Mouse (Mus musculus): Measurements from ENCODE around the gene H2afv.
A peak's percentile ranks its signal among the peaks of the same experiment; 100 is the strongest.
"Not testable (repeated sequence)": the region's sequence is repeated elsewhere in the genome, so short reads cannot be mapped to it uniquely, and the experiment has no call there.

Gene H2afv

DNA sequence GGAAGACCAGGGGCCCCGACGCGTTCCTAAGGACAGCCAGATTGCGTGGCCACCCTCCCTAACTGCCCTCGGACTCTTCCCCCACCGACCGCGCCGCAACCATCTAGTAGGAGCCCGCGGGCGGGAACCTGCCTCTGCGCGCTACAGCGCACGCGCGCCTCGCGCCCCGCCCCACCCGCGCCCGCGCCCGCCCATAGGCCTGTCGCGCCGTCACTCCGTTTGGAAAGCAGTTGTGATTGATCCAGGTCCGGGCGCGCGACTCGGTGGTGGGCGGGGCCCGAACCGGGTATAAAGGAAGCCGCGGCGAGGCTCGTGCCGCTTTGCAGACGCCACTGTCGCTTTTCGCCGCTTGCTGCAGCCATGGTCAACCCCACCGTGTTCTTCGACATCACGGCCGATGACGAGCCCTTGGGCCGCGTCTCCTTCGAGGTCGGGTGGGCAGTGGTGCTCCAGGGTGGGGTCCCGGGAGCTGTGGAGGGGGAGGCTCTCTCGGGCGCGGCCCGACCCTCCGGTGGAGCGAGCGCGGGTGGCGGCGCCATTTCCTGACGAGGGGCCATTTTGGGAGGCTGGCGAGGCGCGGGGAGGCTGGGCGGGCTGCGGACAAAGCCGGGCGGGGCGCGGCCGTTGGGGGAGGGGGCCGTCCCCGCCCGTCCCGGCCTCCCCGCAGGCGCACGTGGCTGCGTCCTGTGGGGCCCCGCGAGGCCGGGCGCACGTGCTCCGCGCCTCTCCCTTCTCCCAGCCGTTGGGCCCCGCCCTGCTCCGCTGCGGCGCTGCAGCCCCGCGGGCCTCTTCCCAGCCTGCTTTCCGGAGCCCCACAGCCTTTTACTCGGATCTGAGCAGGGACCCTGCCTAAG, 28.5 kb downstream of the H2afv start:
- DNase-seq (ENCODE audit: low read depth in 2 of 2, low spot score in 2 of 2): peak; percentile 98 to 99

DNA sequence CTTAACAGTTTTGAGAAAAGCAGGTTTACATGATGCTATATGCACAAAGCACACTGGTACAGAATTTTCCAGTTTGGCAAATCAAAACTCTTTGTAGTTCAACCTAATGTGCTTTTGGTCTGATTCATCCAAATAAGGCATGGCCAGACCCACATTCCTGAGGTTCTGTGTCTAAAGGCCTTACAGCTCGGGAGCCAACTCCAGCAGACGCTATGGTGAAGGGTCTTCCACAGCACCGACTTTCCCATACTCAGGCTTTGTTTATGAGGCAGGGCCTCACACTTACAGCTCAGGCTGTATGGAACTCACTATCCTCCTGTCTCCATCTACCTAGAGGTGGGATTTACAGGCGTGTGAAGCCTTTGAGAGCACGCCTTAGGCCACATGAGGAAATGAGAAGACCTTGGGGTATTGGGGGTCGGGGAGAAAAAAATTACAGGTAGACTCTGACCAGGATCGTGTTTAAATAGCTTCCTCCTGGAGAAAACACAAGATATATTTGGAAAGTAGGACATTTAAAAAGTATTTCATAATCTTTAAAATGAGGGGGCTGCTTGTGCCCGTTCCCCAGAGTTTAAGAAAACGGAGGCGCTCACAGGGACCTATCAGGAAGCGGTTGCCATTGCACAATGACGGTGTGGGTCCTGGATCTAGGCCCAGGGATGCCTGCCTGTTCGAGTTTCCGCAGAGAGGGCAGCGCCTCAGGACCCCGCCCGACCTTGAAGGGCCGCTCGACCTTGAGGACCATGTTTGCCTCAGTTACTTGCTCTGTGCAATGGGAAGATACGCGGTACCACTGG, 29.3 kb downstream of the H2afv start, which contains the start of gene Ppia:
Ppia (plus strand) TSS at position 693 of the 800 bp plus-strand sequence.
- no peak for DNase-seq (ENCODE audit: low read depth in 2 of 2, low spot score in 2 of 2)

DNA sequence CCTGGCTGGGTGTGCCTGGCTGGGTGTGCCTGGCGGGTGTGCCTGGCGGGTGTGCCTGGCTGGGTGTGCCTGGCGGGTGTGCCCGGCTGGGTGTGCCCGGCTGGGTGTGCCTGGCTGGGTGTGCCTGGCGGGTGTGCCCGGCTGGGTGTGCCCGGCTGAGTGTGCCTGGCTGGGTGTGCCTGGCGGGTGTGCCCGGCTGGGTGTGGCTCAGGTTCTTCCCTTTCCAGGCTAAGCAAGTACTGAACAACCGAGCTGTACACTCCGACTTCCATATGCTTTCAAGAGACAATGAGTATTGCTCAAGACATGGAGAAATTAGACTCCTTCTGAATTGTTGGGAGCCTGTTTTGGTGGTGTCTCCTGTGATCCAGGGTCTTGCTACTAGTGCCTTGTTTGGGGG, 31.0 kb downstream of the H2afv start:
- DNase-seq (ENCODE audit: low read depth in 2 of 2, low spot score in 2 of 2): no peak

DNA sequence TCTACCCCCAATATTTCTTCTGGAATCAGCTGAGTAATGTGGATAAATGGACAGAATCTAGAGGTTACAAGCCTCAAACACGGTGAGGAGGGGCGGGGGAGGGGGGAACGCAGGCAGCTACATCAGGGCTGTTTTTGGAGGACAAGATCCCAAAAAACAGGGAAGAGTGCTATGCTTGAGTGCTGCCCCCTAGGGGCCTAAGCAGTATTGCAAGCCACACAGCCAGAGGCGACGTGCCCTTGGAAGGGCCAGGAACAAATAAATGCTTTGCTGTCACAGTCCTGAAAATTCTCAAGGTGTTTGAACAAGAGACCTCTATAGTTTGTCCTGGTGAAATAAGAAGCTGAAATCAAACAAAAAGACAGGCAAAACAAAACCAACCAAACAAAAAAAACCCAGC, 32.6 kb downstream of the H2afv start:
- DNase-seq (ENCODE audit: low read depth in 2 of 2, low spot score in 2 of 2): peak; percentile 68

DNA sequence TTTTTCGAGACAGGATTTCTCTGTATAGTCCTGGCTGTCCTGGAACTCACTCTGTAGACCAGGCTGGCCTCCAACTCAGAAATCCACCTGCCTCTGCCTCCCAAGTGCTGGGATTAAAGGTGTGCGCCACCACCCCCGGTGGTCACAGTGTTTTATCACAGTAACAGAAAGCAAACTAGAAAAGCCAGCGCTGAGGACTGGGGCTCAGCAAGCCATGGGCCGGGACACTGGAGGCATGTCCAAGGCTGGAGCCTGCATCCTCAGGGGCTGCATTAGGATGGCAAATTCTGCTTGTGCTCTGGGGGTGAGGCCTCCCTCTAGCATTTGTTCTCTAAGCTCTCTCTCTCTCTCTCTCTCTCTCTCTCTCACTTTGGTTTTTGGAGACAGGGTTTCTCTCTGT, 33.5 kb downstream of the H2afv start:
- DNase-seq (ENCODE audit: low read depth in 2 of 2, low spot score in 2 of 2): not testable (repeated sequence)

DNA sequence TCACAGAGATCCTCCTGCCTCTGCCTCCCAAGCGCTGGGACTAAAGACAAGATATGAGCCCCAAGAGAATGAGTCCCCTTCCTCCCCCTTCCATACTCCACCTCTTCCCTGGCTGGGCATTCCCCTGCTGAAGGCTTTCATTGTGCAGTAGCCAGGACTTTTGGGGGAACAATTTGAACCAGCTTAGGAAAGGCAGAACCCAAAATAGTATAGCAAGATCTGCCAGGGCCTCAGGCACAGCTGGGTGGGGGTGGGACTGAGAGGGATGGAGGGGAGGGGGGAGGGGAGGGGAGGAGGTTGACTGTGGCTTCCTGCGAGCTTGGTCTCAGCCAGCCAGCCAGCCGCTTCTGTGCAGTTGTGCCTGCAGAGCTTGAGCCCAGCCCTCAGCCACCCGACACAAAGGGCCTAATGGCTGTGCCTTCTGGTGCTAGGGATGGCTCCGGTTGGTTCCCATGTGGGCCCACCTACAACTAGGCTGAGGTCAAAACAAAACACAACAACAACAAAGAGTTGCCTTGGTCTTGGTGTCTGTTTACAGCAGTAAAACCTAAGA, 34.1 kb downstream of the H2afv start:
- DNase-seq (ENCODE audit: low read depth in 2 of 2, low spot score in 2 of 2): no peak

DNA sequence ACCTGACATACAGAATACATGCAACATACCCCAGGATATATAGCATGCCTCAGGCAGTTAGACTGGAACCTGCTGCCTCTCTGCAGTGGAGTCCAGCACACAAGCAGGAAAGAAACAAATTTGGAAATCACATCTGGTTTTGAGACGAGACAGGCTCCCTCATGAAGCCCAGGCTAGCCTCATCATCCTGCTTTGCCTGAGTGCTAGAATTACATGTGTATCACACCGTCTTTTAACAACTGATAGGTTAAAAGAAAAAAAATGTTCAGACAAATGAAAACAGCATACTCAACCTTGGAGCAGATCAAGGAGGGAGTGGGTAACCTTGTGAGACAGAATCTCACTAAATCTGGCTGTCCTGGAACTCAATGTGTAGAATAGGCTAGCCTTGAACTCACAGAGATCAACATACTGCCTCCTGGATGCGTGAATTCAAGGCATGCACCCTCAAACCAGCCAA, 37.1 kb downstream of the H2afv start:
- DNase-seq (ENCODE audit: low read depth in 2 of 2, low spot score in 2 of 2): no peak

DNA sequence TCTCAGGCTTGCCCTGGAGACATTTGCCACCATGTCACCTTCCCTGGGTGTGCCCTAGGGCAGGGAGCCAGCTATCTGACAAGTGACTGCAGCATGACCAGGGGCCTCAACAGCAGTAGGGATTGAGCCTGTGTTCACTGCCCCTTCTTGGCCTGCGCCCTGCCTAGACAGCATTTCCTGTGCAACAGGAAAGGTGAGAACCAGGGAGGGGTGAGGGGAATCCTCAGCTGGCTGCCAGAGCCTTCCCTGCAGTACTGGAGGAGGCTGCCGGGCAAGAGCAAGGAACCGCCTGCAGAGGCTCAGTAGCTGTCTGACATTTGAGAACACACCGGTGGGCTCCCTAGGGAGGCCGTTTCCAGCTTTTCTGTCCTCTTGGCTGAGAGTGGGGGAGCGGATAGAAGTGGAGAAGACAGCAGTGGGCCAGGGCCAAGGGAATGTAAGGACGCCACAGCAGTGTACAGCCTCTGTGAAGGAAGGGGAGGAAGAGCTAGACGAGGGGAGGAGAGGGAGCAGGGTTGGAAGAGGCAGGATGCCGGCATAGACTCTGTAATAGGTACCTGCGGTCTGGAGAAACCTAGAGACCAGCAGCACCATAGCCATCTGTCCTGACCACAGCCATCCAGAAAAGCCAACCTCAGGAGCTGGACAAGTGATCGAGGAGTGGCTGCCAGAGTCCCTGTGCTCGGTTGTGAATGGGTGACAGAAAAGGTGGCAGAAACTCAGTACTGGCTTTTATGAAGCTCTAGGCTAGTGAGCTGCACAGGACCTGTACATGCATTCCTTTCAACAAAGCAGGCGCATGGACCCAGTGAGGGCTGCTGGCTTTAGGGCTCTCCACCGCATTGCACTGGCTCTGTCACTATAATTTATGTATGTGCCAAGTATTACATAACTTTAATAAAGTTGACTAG, 37.7 kb downstream of the H2afv start:
- no peak for DNase-seq (ENCODE audit: low read depth in 2 of 2, low spot score in 2 of 2)

DNA sequence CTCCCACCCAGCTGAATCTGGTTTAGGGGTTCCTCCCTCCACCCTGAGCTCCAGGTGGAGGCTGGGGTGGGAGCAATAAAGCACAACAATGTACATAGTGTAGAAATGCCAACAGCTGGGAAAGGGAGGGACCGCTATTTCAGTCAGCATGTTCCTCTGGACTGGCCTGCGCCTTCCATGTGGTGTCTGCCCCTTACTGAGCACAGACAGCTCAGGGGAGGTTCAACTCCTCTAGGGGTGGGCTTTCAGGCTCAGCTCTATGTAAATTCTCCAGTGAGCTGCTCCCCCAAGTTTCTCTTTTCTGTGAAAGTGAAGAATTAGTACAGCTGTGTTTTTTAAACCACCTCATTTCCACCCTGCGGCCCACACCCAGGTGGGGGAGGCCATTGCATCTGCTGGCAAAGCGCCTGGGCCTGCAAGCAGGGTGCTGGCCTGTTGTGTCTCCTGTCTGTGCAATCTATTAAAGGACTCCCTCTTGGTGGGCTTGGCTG, 38.6 kb downstream of the H2afv start:
- DNase-seq (ENCODE audit: low read depth in 2 of 2, low spot score in 2 of 2): no peak

DNA sequence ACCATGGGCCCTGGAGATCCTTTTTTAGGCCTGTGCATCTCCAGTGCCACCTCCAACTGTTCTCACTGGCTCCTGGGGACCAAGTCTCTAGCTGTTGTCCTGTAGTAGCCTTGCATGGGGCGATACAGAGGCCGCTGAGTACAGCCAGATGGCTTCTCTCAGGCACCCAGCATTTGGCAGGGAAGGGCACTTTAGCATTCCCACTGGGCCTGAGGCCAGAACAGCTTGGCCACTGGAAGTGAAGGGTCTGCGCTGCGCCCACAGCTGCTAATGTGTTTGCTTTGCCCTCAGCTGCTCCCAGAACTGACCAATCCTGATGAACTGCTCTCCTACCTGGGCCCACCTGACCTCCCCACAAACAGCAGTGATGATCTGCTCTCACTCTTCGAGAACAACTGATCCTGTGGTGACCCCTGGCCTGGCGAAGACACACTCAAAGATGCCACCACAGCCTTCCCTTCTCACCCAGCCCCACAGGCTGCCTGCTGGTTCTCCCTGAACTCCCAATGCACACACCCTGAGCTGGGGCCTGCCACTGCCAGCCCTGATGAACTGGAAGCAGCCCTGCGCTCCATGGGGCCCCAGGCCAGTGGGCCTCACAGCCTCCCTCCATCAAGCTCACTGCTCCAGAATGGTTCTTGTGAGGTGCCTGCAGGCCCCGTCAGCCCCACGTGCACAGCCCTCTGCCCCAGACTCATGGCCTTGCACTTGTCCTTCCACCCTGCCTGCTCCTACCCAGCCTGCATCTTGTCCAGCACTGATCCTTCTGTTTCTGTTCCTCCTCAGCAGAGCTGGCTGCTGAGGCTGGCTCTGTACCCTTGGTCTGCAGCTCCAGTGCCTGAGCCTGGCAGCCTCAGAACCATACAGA, 39.3 kb downstream of the H2afv start:
- DNase-seq (ENCODE audit: low read depth in 2 of 2, low spot score in 2 of 2): no peak

DNA sequence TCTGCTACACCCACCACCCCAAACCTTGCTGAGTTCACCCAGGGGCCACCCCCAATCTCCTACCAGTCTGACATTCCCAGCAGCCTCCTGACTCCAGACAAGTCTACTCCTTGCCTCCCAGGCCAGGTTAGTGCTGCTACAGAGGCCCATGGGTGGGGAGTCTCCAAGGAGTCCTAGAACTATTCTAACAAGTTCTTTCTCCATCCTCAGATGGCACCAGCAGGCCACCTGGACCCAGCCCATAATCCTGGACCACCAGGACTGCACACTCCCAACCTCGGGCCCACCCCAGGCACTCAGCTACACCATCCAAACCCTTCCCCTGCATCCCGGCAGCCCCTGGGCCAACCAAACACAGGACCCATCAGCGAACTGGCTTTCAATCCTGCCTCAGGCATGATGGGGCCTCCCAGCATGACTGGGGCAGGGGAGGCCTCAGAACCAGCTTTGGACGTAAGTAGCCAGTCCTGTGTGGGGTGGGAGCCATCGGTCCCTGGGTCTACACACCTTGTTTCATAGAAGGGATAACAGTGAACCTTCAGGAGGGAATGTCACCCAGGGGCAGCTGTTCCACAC, 40.3 kb downstream of the H2afv start:
- no peak for DNase-seq (ENCODE audit: low read depth in 2 of 2, low spot score in 2 of 2)

DNA sequence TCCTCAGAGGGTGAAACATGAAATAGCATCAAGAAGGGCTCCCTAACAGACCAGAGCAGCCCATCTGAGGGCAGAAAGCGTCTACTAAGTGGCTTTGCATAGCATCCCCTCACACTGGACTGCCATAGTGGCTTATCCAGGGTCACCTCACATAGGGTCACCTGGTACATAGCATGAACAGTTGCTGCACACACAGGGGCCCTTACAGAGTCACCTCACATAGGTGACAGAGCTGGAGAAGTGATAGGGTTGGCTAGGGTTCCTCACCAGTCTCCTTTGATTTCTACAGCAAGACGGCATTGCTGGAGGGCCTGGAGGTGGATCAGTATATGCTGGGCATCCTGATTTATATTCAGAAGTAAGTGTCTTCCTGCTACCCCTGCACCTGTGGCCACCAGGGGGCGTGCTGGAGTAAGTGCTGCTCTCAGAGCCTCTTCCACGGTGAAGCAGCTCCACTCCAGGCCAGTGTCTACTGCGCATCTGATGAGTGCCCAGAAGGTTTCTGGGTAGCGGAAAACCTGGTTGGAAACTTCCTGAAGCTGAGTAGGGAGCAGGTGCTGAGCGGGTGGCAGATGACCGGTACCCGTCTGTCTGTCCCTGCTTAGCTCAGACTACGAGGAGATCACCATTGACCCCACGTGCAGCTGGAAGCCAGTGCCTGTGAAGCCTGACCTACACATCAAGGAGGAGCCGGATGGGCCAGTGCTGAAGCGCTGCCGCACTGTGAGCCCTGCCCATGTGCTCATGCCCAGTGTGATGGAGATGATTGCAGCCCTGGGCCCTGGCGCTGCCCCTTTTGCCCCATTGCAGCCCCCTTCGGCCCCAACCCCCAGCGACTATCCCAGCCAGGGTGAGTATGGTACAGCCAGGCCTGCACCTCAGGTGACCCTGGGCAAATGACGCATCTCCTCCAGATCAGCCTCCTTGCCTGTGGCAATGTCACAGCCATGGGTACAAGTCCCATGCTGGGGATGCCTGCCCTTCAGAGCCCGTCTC, 41.4 kb downstream of the H2afv start:
- peak; percentile 85 to 89 for DNase-seq (ENCODE audit: low read depth in 2 of 2, low spot score in 2 of 2)

DNA sequence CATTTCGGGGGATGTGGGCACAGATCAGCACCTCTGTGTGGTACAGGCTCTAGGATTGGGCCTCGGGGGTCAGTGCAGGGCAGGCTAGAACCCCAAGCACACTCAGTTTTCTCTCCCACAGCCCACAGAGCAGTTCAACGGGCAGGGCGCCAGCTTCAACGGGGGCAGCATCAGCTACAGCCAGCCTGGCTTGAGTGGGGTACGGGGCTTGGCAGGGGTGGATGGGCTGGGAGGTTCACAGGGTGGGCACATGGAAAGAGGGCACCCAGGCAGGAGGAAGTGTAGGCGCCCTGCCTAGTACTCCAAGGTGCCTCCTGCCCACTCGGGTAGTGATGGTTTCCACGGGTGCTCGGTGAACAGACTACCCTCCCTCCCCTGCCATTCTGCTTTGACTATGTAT, 46.1 kb downstream of the H2afv start:
- DNase-seq (ENCODE audit: low read depth in 2 of 2, low spot score in 2 of 2): no peak

DNA sequence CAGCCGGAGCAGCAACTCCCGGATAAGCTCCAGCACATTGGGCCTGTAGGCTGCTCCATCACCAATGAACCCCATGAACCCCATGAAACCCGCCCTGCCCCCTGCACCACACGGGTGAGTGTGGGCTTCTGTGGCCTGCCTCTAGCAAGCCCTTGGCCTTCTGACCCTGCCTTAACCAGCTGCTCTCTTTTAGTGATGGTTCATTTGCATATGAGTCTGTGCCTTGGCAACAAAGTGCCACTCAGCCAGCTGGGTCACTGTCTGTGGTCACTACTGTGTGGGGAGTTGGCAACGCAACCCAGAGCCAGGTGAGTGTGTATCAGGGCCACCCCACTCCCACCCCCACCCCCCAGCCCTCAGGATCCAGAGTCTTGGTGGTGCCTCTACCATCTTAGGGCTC, 48.7 kb downstream of the H2afv start:
- DNase-seq (ENCODE audit: low read depth in 2 of 2, low spot score in 2 of 2): no peak

DNA sequence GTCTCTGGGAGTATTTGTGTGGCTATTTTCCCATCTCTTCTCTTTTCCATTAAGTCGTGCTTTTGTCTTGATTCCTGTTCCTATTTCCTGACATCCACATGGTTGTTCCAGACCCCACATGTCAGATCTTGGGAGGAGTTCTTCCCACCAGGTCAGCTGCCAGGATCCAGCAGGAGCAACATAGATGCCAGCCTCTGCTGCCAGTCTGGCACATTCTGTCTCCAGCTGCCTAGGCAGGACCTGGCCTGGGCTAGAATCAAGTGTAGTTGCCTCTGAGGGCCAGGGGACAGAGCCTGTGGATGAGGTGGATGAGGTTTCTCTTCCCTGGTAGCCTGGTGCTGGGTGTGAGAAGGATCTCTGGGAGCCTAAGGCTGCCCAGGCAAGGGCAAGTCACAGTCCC, 50.4 kb downstream of the H2afv start:
- no peak for DNase-seq (ENCODE audit: low read depth in 2 of 2, low spot score in 2 of 2)

DNA sequence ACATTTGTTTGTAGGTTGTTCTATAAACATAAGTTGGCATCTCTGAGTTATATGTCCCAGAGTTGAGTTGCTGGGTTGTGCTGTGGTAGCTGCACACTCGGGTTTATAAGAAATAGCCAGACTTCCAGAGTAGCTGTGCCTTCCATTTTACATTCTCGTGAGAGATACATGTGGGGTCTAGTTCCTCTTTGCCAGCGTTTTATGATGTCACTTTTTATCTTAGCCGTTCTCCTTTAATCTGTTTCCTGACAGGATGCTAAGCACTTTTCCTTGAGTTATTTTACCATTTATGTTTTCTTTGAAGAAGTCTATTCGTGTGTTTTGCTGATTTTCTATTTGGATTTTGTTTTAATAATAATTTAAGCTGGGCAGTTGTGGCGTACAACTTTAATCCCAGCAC, 51.4 kb downstream of the H2afv start:
- no peak for DNase-seq (ENCODE audit: low read depth in 2 of 2, low spot score in 2 of 2)

DNA sequence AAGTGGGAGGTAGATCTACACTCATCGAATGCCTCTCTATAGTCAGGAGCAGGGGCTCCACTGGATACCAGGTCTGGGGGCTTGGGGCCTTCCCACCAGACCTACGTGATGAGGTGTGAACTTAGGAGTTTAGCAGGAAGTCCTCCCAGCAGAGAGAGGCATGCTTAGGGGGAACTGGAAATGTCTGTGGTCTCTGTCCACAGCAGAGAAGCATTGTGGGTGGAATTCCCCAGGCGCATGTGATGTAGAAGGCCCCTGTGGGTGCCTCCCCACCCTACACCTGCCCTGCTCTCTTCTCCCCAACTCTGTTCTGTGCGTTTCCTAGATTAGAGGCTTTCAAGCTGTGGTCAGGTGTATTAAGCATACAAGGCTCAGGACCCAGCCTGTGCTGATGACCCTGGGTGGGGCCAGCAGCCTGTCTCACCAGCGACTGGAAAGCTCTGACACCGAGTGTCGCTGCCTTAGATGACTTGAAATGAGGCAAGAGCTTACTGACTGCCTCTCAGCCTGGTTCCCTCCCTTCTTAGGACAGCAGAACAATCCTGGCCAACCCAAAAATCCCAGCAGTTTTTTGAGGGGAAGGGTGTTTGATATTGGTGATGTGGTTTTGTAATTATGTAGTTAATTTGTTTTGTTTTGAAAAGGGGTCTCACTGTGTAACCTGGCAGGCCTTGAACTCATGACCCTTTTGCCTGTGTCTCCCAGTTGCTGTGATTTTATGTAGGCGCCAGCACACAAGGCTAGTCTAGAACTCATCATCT, 52.5 kb downstream of the H2afv start:
- peak; percentile 37 to 44 for DNase-seq (ENCODE audit: low read depth in 2 of 2, low spot score in 2 of 2)

Data from CD8-positive naive resting alpha-beta T cell, adult 2 months (primary cell).